Mouse (Mus musculus) small intestine, adult 2 months (tissue): ENCODE data around the gene H2-M5.

Experiments
- CTCF ChIP-seq: fragments of 200-500 bp; IDR thresholded peaks from 2 replicates; pipeline ENCODE4 v1.5.1; 2012; ENCODE audit warnings: low read depth, mild to moderate bottlenecking, control low read depth, inconsistent platforms, low read length, moderate library complexity, mixed read lengths; ENCODE audit not compliant: insufficient replicate concordance, insufficient read length; ENCODE audit errors: extremely low read depth
- POLR2A ChIP-seq: fragments of 200-500 bp; IDR thresholded peaks from 2 replicates; pipeline ENCODE4 v1.6.1; 2012; ENCODE audit warnings: low read depth, mild to moderate bottlenecking, control low read depth, inconsistent platforms, low read length, moderate library complexity

DNA sequence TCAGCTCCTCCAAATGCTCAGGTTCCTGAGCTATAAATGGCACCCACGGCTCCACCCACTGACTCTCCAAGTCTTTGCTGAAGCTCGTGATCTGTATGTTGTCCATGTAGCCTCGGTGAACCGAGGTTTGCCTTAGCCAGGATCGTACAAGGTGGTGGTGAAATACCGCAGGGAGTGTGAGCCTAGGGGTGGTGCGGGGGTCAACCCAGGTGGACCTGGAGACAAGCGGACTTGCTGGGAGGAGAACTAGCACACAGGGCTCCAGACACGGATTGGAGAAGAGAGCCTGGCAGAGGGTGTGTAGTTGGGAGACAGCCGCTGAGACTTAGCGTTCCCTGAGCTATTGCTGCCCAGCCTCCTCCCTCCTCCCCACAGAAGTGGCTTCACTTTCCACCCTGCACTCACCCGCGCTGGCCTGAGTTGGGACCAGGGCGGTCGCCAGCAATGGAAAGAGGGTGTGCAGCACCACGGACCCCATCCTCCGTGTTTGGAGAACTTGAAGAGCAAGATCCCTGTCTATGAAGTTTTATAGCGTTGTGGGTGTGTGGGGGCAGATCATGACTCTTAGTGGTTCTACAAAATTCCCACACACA, 8.0 kb downstream of the H2-M5 start, which contains the start of gene 2410137M14Rik:
- no peak for TF ChIP-seq POLR2A
- no peak for TF ChIP-seq CTCF
